Mouse (Mus musculus) layer of hippocampus, adult 8-10 months (tissue): ENCODE data around the gene Arrdc2. TPM values are rescaled to one million over a fixed set of nuclear protein-coding genes. Genes with fewer than 3 reads are reported as not detected.

Experiments
- DNase-seq, 2 experiments: peaks; one replicate each; pipeline ENCODE4 v3.0.0; 2022; ENCODE audit warnings: low spot score in 2 of 2
- microRNA-seq, 2 experiments: library from miRNA; unstranded; fragments of <30 nt; microRNA quantifications; one replicate each; pipeline ENCODE4 v1.2.0; 2022
- total RNA-seq, 4 experiments: library from RNA; stranded (reverse); gene quantifications; 2 replicates each; pipeline ENCODE4 v1.2.4; 2022

The Arrdc2 gene
- total RNA-seq, 4 experiments from 2014 or later = 14.8 to 25.8 (median 21.3) TPM

DNA sequence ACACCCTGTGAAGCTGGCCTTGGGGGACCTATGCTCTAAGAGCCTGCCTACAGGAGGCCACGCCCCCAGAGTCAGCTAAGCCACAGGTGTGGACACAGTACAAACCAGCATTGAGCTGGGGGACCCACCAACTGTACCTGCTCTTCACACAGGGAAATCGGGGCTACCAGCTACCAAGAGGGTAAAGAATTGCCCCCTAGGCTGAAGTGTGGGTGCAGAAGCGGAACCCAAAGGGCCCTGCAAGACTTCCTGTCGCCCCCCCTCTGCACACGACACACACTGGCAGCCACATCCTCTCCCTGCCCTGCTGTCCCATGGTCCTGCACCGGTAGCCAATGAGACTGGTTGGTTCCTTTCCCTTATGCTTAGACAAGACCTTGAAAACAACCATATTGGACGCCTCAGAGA lies 48.2 kb downstream of the Arrdc2 start:
- peak in 1 of 2 experiments; percentile 62 for DNase-seq

DNA sequence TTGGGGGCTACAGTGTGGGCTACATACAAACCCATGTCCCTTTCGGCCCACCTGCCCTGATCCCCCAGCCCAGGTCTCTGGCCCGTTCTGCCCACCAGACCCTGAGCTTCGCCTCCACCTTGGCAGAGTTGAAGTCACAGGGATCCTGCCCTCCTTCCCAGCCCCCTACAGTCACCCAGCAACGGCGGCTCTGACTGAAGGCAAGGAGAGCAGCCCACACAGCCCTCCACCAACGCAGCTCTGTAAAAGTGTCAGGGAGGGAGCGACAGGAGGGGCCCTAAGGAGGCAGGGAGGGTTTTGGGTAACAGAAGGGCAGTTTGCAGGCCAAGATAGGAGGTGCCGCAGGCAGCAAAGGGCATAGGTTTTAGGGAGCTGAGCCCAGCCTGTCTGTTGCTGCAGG lies 48.7 kb downstream of the Arrdc2 start:
- DNase-seq = no peak

DNA sequence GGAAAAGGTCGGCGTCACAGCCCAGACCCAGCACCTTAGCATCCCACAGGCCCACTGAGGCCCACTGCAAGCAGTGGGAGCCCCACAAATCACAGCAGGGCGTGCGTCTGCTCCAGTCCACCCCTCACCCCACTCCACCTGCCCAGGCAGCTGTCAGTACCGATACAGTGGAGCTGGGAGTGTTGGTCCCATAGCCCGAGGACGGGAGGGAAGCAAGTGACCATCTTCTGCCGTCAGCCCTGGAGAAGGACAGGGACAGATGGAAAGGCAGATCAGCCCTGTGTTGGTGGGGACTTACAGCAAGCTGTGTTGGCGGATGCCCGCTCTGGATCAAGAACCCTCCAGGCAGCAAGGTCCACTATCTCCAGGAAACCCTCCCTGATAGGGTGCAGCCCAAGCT lies 50.5 kb downstream of the Arrdc2 start:
- DNase-seq = no peak

DNA sequence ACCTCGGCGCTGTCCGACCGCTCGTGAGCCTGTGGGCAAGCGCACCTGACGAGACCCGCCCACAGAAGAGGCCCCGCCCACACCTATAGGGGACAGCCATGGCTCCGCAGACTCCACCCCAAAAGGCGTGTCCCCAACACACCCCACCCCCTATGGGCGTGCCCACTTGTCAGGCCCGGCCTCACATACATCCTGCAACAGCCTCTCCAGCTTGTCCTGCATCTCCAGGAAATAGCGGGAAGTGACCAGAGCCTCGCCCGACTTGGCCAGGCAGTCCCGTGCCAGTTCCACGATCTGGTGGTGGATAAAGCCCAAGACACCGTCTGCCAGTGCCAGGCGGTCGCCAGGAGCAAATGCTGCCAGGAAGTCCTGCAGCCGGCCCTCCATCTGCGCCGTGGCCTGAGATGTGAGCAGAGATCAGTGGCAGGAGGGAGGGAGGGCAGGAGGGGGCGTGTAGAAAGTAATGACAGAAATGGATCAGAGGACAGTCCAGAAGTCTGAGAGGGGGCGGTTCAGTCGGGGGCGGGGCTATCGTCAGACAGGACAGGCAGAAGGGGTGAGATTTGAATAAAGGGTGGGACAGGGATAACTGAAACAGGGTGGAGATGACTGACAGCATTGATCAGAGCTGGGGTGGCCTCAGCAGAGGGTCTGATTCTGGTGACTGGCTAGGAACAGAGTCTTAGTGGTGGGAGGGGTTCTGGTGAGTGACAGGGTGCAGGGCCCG lies 51.4 kb downstream of the Arrdc2 start:
- DNase-seq = no peak

- no peak for DNase-seq
Observed at GRCm38 (mm10) chr8:70787051-70787445, 52.5 kb downstream of the Arrdc2 start.

- no peak for DNase-seq
Observed at GRCm38 (mm10) chr8:70786291-70787050, 53.0 kb downstream of the Arrdc2 start.

Small RNAs within 50 kb of the gene (microRNA-seq; reads per million reads assigned to microRNA genes)
- 41.2 to 55.3 reads per million in 2 experiments for gene Mir7240

Other genes starting within 250 kb of the Arrdc2 start
- gene Isyna1, start 245.3 kb downstream of the Arrdc2 start, total RNA-seq = 10 to 100 TPM; 42.8 to 55.9 (median 51.8) TPM
- gene Ssbp4, start 230.8 kb downstream of the Arrdc2 start, total RNA-seq = 100 to 1,000 TPM; 196 to 262 (median 224) TPM
- gene Lrrc25, start 223.6 kb downstream of the Arrdc2 start, total RNA-seq = 1 to 10 TPM in 2 of 4 experiments, under 1 TPM in 2; 0.24 to 1.6 (median 1.1) TPM
- not detected for gene Gdf15, start 207.3 kb downstream of the Arrdc2 start, total RNA-seq
- gene Pgpep1, start 179.3 kb downstream of the Arrdc2 start, total RNA-seq = 10 to 100 TPM; 19.8 to 34.7 (median 23.3) TPM
- gene Lsm4, start 166.5 kb downstream of the Arrdc2 start, total RNA-seq = 10 to 100 TPM; 57.1 to 66.2 (median 64.1) TPM
- 100 to 1,000 TPM; 149 to 190 (median 160) TPM for gene Jund, start 140.8 kb downstream of the Arrdc2 start, total RNA-seq
- under 1 TPM in 2 of 4 experiments, not detected in 2; 0.14 to 0.16 TPM for gene Iqcn, start 136.3 kb downstream of the Arrdc2 start, total RNA-seq
- gene Gm3336, start 121.2 kb downstream of the Arrdc2 start, total RNA-seq = not detected
- gene Pde4c, start 116.0 kb downstream of the Arrdc2 start, total RNA-seq = 1 to 10 TPM; 1.1 to 2.9 (median 1.5) TPM
- 100 to 1,000 TPM; 732 to 771 (median 756) TPM for gene Rab3a, start 85.0 kb downstream of the Arrdc2 start, total RNA-seq
- 10 to 100 TPM; 30.3 to 38.5 (median 31.7) TPM for gene Mpv17l2, start 78.8 kb downstream of the Arrdc2 start, total RNA-seq
- 100 to 1,000 TPM; 145 to 157 (median 153) TPM for gene Pik3r2, start 63.0 kb downstream of the Arrdc2 start, total RNA-seq
- 100 to 1,000 TPM; 340 to 427 (median 396) TPM for gene Mast3, start 34.7 kb downstream of the Arrdc2 start, total RNA-seq
- gene Il12rb1, start 31.3 kb downstream of the Arrdc2 start, total RNA-seq = 1 to 10 TPM in 1 of 4 experiments, under 1 TPM in 3; 0.83 to 1.1 (median 0.85) TPM
- 10 to 100 TPM; 16.5 to 20.0 (median 16.6) TPM for gene Kcnn1, start 23.5 kb upstream of the Arrdc2 start, total RNA-seq
- gene Ccdc124, start 34.2 kb upstream of the Arrdc2 start, total RNA-seq = 10 to 100 TPM; 69.8 to 87.9 (median 78.7) TPM
- gene Slc5a5, start 53.0 kb upstream of the Arrdc2 start, total RNA-seq = 10 to 100 TPM; 10.5 to 12.3 (median 11.0) TPM
- gene Rpl18a, start 57.7 kb upstream of the Arrdc2 start, total RNA-seq = 100 to 1,000 TPM; 619 to 893 (median 714) TPM
- gene Map1s, start 66.2 kb upstream of the Arrdc2 start, total RNA-seq = 10 to 100 TPM; 85.7 to 93.1 (median 88.8) TPM